Mouse (Mus musculus): ENCODE results near the gene Tef. TPM values are rescaled to one million over a fixed set of nuclear protein-coding genes. Genes with fewer than 3 reads are reported as not detected.

The Tef gene
- 35.3 and 105 TPM in 2 replicates for polyA plus RNA-seq (2021; fragmentation: Nextera tagmentation)
- long read RNA-seq, experiment 1, full-length matches to known transcripts = 252 of 460 reads
- long read RNA-seq, experiment 1, partial matches to known transcripts = 197 of 460 reads
- long read RNA-seq, experiment 1, other reads (novel, unspliced or antisense) = 11 of 460 reads
- long read RNA-seq, experiment 2, partial matches to known transcripts = 70 of 78 reads
- long read RNA-seq, experiment 2, other reads (novel, unspliced or antisense) = 5 of 78 reads

GRCm38 (mm10) chr15:81802001-81802890 is at the start of gene Tef:
Gene Tef (plus strand): TSS chr15:81802421.

GRCm38 (mm10) chr15:81858517-81859329 is 56.5 kb downstream of the Tef start, which contains the start of gene Tob2:
Gene Tob2 (minus strand): TSS chr15:81858796.

GRCm38 (mm10) chr15:81871604-81872261 is 69.5 kb downstream of the Tef start, which contains the start of gene Phf5a:
Gene Phf5a (minus strand): TSS chr15:81871911.

GRCm38 (mm10) chr15:81872262-81873136 is 70.3 kb downstream of the Tef start, which contains the start of gene Aco2:
Gene Aco2 (plus strand): TSS chr15:81872309.

Other genes with a start within 250 kb of the Tef start
- 5.9 and 9.0 TPM in 2 replicates for gene Ep300, start 217.1 kb upstream of the Tef start, polyA plus RNA-seq (2021; fragmentation: Nextera tagmentation)
- 17.6 and 22.8 TPM in 2 replicates for gene L3mbtl2, start 138.5 kb upstream of the Tef start, polyA plus RNA-seq (2021; fragmentation: Nextera tagmentation)
- gene Chadl, start 105.1 kb upstream of the Tef start, polyA plus RNA-seq (2021; fragmentation: Nextera tagmentation) = 18.5 and 32.8 TPM in 2 replicates
- 63.8 and 79.5 TPM in 2 replicates for gene Zc3h7b, start 57.4 kb upstream of the Tef start, polyA plus RNA-seq (2021; fragmentation: Nextera tagmentation)
- gene Rangap1, start 56.9 kb upstream of the Tef start, polyA plus RNA-seq (2021; fragmentation: Nextera tagmentation) = 92.9 and 124 TPM in 2 replicates
- gene Tob2, start 56.4 kb downstream of the Tef start, polyA plus RNA-seq (2021; fragmentation: Nextera tagmentation) = 8.2 and 9.3 TPM in 2 replicates
- gene Phf5a, start 69.5 kb downstream of the Tef start, polyA plus RNA-seq (2021; fragmentation: Nextera tagmentation) = 63.8 and 65.3 TPM in 2 replicates
- gene Aco2, start 69.9 kb downstream of the Tef start, polyA plus RNA-seq (2021; fragmentation: Nextera tagmentation) = 270 and 354 TPM in 2 replicates
- 185 and 213 TPM in 2 replicates for gene Polr3h, start 123.8 kb downstream of the Tef start, polyA plus RNA-seq (2021; fragmentation: Nextera tagmentation)
- gene Csdc2, start 134.3 kb downstream of the Tef start, polyA plus RNA-seq (2021; fragmentation: Nextera tagmentation) = 51.2 and 99.5 TPM in 2 replicates
- 488 and 565 TPM in 2 replicates for gene Pmm1, start 158.5 kb downstream of the Tef start, polyA plus RNA-seq (2021; fragmentation: Nextera tagmentation)
- gene 1700029P11Rik, start 178.1 kb downstream of the Tef start, polyA plus RNA-seq (2021; fragmentation: Nextera tagmentation) = not detected in 2 replicates
- gene Xrcc6, start 185.4 kb downstream of the Tef start, polyA plus RNA-seq (2021; fragmentation: Nextera tagmentation) = 13.0 and 15.6 TPM in 2 replicates
- gene Desi1, start 231.4 kb downstream of the Tef start, polyA plus RNA-seq (2021; fragmentation: Nextera tagmentation) = 48.9 and 88.1 TPM in 2 replicates
- gene Snu13, start 245.2 kb downstream of the Tef start, polyA plus RNA-seq (2021; fragmentation: Nextera tagmentation) = 245 and 274 TPM in 2 replicates

Measured in left cerebral cortex, adult 6 months (tissue).